Mouse (Mus musculus): ENCODE measurements around the gene Magi1. TPM values are rescaled to one million over a fixed set of nuclear protein-coding genes. Genes with fewer than 3 reads are reported as not detected.

The Magi1 gene
- polyA plus RNA-seq, 1 experiment from 2014 or later, result 19.9 TPM

- Histone ChIP-seq H3K4me1 (peaks cover 27% of the 10 kb centered on the region), H3K27me3 (no peaks in the 10 kb centered on the region), H3K4me3 (no peak overlapping the region), H3K27ac (no peak overlapping the region), H3K4me2 (replicated peaks) (no peak overlapping the region), H3K9ac (no peak overlapping the region), H3K36me3 (no peaks in the 10 kb centered on the region), H3K9me3 (no peaks in the 10 kb centered on the region)
- no peak for ATAC-seq (ENCODE audit: insufficient number of reproducible peaks, insufficient read depth, low FRiP score, low TSS enrichment)
- 77% methylated on average over 6 of the region's 6 CpGs for WGBS
Measured at GRCm38 (mm10) chr6:94226262-94226661, 57.5 kb downstream of the Magi1 start.

GRCm38 (mm10) chr6:94225832-94226231 lies 57.9 kb downstream of the Magi1 start:
- WGBS, result 34% methylated on average over 3 of the region's 3 CpGs
- H3K9ac ChIP-seq, result no peak overlapping the region
- H3K4me1 ChIP-seq, result peaks cover 27% of the 10 kb centered on the region

GRCm38 (mm10) chr6:94225091-94225490 lies 58.6 kb downstream of the Magi1 start:
- Histone ChIP-seq H3K27ac (no peak overlapping the region), H3K9ac (no peak overlapping the region), H3K4me3 (no peak overlapping the region), H3K27me3 (no peaks in the 10 kb centered on the region), H3K4me2 (replicated peaks) (no peak overlapping the region), H3K36me3 (no peaks in the 10 kb centered on the region), H3K4me1 (peaks cover 27% of the 10 kb centered on the region), H3K9me3 (no peaks in the 10 kb centered on the region)
- 84% methylated on average over 6 of the region's 6 CpGs for WGBS
- ATAC-seq (ENCODE audit: insufficient number of reproducible peaks, insufficient read depth, low FRiP score, low TSS enrichment), result no peak

More at GRCm38 (mm10) chr6:94225832-94226231, 57.9 kb downstream of the Magi1 start:
- Histone ChIP-seq H3K27ac (no peak overlapping the region), H3K4me3 (no peak overlapping the region), H3K4me2 (replicated peaks) (no peak overlapping the region), H3K36me3 (no peaks in the 10 kb centered on the region), H3K27me3 (no peaks in the 10 kb centered on the region), H3K9me3 (no peaks in the 10 kb centered on the region)
- no peak for ATAC-seq (ENCODE audit: insufficient number of reproducible peaks, insufficient read depth, low FRiP score, low TSS enrichment)

- Histone ChIP-seq H3K4me2 (replicated peaks) (no peak overlapping the region), H3K27ac (no peak overlapping the region), H3K27me3 (no peaks in the 10 kb centered on the region), H3K9me3 (no peaks in the 10 kb centered on the region), H3K9ac (no peak overlapping the region), H3K36me3 (no peaks in the 10 kb centered on the region), H3K4me3 (no peak overlapping the region), H3K4me1 (peaks cover 27% of the 10 kb centered on the region)
- 51% methylated on average over 7 of the region's 7 CpGs for WGBS
- ATAC-seq (ENCODE audit: insufficient number of reproducible peaks, insufficient read depth, low FRiP score, low TSS enrichment), result 0 out of 2 replicates have a peak, but pooled peaks have one; percentile 60
Measured at GRCm38 (mm10) chr6:94222253-94222652, 61.5 kb downstream of the Magi1 start.

- H3K9me3 ChIP-seq, result no peaks in the 10 kb centered on the region
- no peak overlapping the region for H3K9ac ChIP-seq
- peaks cover 26% of the 10 kb centered on the region for H3K4me1 ChIP-seq
- ATAC-seq (ENCODE audit: insufficient number of reproducible peaks, insufficient read depth, low FRiP score, low TSS enrichment), result no peak
- no peak overlapping the region for H3K4me2 ChIP-seq (replicated peaks)
- no peak overlapping the region for H3K4me3 ChIP-seq
- WGBS, result 86% methylated on average over 6 of the region's 6 CpGs
- no peaks in the 10 kb centered on the region for H3K27me3 ChIP-seq
- H3K36me3 ChIP-seq, result no peaks in the 10 kb centered on the region
- H3K27ac ChIP-seq, result no peak overlapping the region
Measured at GRCm38 (mm10) chr6:94221750-94222149, 62.0 kb downstream of the Magi1 start.

- Histone ChIP-seq H3K27ac (no peak overlapping the region), H3K4me3 (no peak overlapping the region), H3K9ac (no peak overlapping the region), H3K4me2 (replicated peaks) (no peak overlapping the region), H3K9me3 (no peaks in the 10 kb centered on the region), H3K36me3 (no peaks in the 10 kb centered on the region), H3K4me1 (peaks cover 17% of the 10 kb centered on the region), H3K27me3 (no peaks in the 10 kb centered on the region)
- ATAC-seq (ENCODE audit: insufficient number of reproducible peaks, insufficient read depth, low FRiP score, low TSS enrichment), result no peak
- WGBS, result 82% methylated on average over 4 of the region's 4 CpGs
Measured at GRCm38 (mm10) chr6:94218076-94218475, 65.6 kb downstream of the Magi1 start.

GRCm38 (mm10) chr6:94215834-94216233 lies 67.9 kb downstream of the Magi1 start:
- Histone ChIP-seq H3K36me3 (no peaks in the 10 kb centered on the region), H3K27me3 (no peaks in the 10 kb centered on the region), H3K4me1 (peaks cover 21% of the 10 kb centered on the region), H3K4me2 (replicated peaks) (no peak overlapping the region), H3K9me3 (no peaks in the 10 kb centered on the region), H3K27ac (no peak overlapping the region), H3K9ac (no peak overlapping the region), H3K4me3 (no peak overlapping the region)
- 90% methylated on average over 4 of the region's 4 CpGs for WGBS
- no peak for ATAC-seq (ENCODE audit: insufficient number of reproducible peaks, insufficient read depth, low FRiP score, low TSS enrichment)

- no peak overlapping the region for H3K27ac ChIP-seq
- 0 out of 2 replicates have a peak, but pooled peaks have one; percentile 28 for ATAC-seq (ENCODE audit: insufficient number of reproducible peaks, insufficient read depth, low FRiP score, low TSS enrichment)
Measured at GRCm38 (mm10) chr6:94214895-94215538, 68.7 kb downstream of the Magi1 start.

GRCm38 (mm10) chr6:94205926-94206325 lies 77.8 kb downstream of the Magi1 start:
- Histone ChIP-seq H3K9ac (no peak overlapping the region), H3K36me3 (no peaks in the 10 kb centered on the region), H3K4me1 (peaks cover 33% of the 10 kb centered on the region), H3K4me3 (no peak overlapping the region), H3K27me3 (no peaks in the 10 kb centered on the region), H3K4me2 (replicated peaks) (no peak overlapping the region), H3K27ac (no peak overlapping the region), H3K9me3 (no peaks in the 10 kb centered on the region)
- 30% methylated on average over 3 of the region's 5 CpGs for WGBS
- ATAC-seq (ENCODE audit: insufficient number of reproducible peaks, insufficient read depth, low FRiP score, low TSS enrichment), result no peak

More at GRCm38 (mm10) chr6:94214895-94215538, 68.7 kb downstream of the Magi1 start:
- no peaks in the 10 kb centered on the region for H3K9me3 ChIP-seq
- no peak overlapping the region for H3K4me2 ChIP-seq (replicated peaks)
- H3K4me1 ChIP-seq, result peaks cover 21% of the 10 kb centered on the region
- H3K4me3 ChIP-seq, result no peak overlapping the region
- H3K27me3 ChIP-seq, result no peaks in the 10 kb centered on the region
- no peaks in the 10 kb centered on the region for H3K36me3 ChIP-seq
- WGBS, result 84% methylated on average over 7 of the region's 7 CpGs
- H3K9ac ChIP-seq, result no peak overlapping the region

- no peak for ATAC-seq (ENCODE audit: insufficient number of reproducible peaks, insufficient read depth, low FRiP score, low TSS enrichment)
- Histone ChIP-seq H3K4me1 (peaks cover 35% of the 10 kb centered on the region), H3K36me3 (no peaks in the 10 kb centered on the region), H3K4me2 (replicated peaks) (no peak overlapping the region), H3K27me3 (no peaks in the 10 kb centered on the region), H3K27ac (no peak overlapping the region), H3K9me3 (no peaks in the 10 kb centered on the region), H3K9ac (no peak overlapping the region), H3K4me3 (no peak overlapping the region)
- WGBS, result 47% methylated on average over 5 of the region's 5 CpGs
Measured at GRCm38 (mm10) chr6:94203642-94204145, 80.0 kb downstream of the Magi1 start.

- no peaks in the 10 kb centered on the region for H3K36me3 ChIP-seq
- no peak for ATAC-seq (ENCODE audit: insufficient number of reproducible peaks, insufficient read depth, low FRiP score, low TSS enrichment)
- H3K9ac ChIP-seq, result no peak overlapping the region
Measured at GRCm38 (mm10) chr6:94201940-94202339, 81.8 kb downstream of the Magi1 start.

GRCm38 (mm10) chr6:94200910-94201309 lies 82.8 kb downstream of the Magi1 start:
- WGBS, result 32% methylated on average over 3 of the region's 3 CpGs
- H3K27ac ChIP-seq, result no peak overlapping the region
- H3K27me3 ChIP-seq, result no peaks in the 10 kb centered on the region
- ATAC-seq (ENCODE audit: insufficient number of reproducible peaks, insufficient read depth, low FRiP score, low TSS enrichment), result no peak
- peaks cover 29% of the 10 kb centered on the region for H3K4me1 ChIP-seq
- no peaks in the 10 kb centered on the region for H3K9me3 ChIP-seq
- H3K4me2 ChIP-seq (replicated peaks), result no peak overlapping the region
- no peak overlapping the region for H3K9ac ChIP-seq
- H3K36me3 ChIP-seq, result no peaks in the 10 kb centered on the region
- no peak overlapping the region for H3K4me3 ChIP-seq

More at GRCm38 (mm10) chr6:94201940-94202339, 81.8 kb downstream of the Magi1 start:
- Histone ChIP-seq H3K4me3 (no peak overlapping the region), H3K9me3 (no peaks in the 10 kb centered on the region), H3K4me2 (replicated peaks) (no peak overlapping the region), H3K4me1 (peaks cover 35% of the 10 kb centered on the region), H3K27ac (no peak overlapping the region), H3K27me3 (no peaks in the 10 kb centered on the region)
- 91% methylated on average over 2 of the region's 2 CpGs for WGBS

Measured in embryonic facial prominence, embryonic 12.5 days (tissue).